Comparison of ENCODE assay signal across 15 mouse cellular contexts in the genomic region with DNA sequence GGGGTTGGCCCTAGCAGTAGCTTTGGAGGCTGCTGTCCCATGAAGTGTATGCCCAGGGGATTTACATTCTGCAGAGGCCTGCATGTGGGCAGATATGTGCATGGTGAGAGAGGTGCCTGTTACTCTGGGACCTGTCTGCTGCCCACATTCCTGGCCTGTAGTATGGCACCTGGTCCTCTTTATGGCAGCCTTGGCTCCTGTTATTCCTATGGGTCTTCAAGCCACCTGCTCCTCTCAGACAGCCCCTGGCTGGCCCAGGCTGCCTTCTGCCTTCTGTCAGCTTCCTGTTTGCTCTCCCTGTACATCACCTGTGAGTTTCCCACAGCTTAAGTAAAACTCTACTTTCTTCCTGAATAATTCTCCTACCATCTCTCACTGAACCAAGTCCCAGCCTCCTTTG. TPM values are rescaled to one million over a fixed set of nuclear protein-coding genes. Genes with fewer than 3 reads are reported as not detected.
"Had no signal": no experiment of that assay in that cellular context is flagged by ENCODE, and none has a peak within 500 bp of the region (broad histone marks: within the 10 kb centered on the region; RNA-seq: fewer than 3 reads in every experiment).

No protein-coding gene starts in this region.

- DNase-seq: kidney, postnatal 25 days; lung, adult 2 months; lung, postnatal 36 days; spleen, adult 18-20 months; thymus, adult 18-20 months; thymus, postnatal 36 days had no signal

- H3K4me1 ChIP-seq: midbrain, embryonic 15.5 days; neural tube, embryonic 12.5 days had no signal

- H3K27ac ChIP-seq: limb, embryonic 10.5 days; liver, embryonic 15.5 days; midbrain, embryonic 15.5 days; neural tube, embryonic 12.5 days had no signal

- H3K4me2 ChIP-seq: liver, embryonic 11.5 days; liver, embryonic 15.5 days; midbrain, embryonic 15.5 days; neural tube, embryonic 12.5 days had no signal

- H3K4me3 ChIP-seq: limb, embryonic 10.5 days; liver, embryonic 15.5 days; midbrain, embryonic 15.5 days; neural tube, embryonic 12.5 days had no signal

- H3K27me3 ChIP-seq: liver, embryonic 15.5 days; neural tube, embryonic 12.5 days had no signal

- ATAC-seq: lung, postnatal 0 days; midbrain, embryonic 15.5 days had no signal

- H3K36me3 ChIP-seq: limb, embryonic 10.5 days; liver, embryonic 15.5 days; midbrain, embryonic 15.5 days; neural tube, embryonic 12.5 days had no signal

- H3K9me3 ChIP-seq: limb, embryonic 10.5 days; liver, embryonic 15.5 days; midbrain, embryonic 15.5 days; neural tube, embryonic 12.5 days had no signal

- H3K9ac ChIP-seq: liver, embryonic 15.5 days; midbrain, embryonic 15.5 days; neural tube, embryonic 12.5 days had no signal

RNA-seq across cellular contexts. Expression of gene Camk1g, which starts 27.0 kb away (rescaled TPM):
- total RNA-seq: megakaryocyte progenitor cell, adult 5-6 weeks; monocyte, adult 5-6 weeks; neutrophil, adult 5-6 weeks had no signal
